In genomic region chr19:9985190-9985899, GRCm38 (mm10) we compare ENCODE assay signal across 15 mouse cellular contexts. TPM values are rescaled to one million over a fixed set of nuclear protein-coding genes. Genes with fewer than 3 reads are reported as not detected.
DNase-seq lines count a peak whose midpoint lies in the region; ATAC-seq and TF ChIP-seq lines count a peak whose summit lies in the region.
"Had no signal": no experiment of that assay in that cellular context is flagged by ENCODE, and none has a peak within 500 bp of the region (broad histone marks: within the 10 kb centered on the region; RNA-seq: fewer than 3 reads in every experiment).

No protein-coding gene starts in this region.

- TF ChIP-seq CTCF in layer of hippocampus, adult 2 months (conservative IDR thresholded peaks at IDR 0.05) = no peak

- H3K27me3 ChIP-seq in intestine, embryonic 16.5 days (replicated peaks; ENCODE audit: control insufficient read depth, insufficient read depth, low read length) = no peaks in the 10 kb centered on the region
- H3K27me3 ChIP-seq: hindbrain, embryonic 15.5 days; kidney, embryonic 15.5 days; limb, embryonic 15.5 days; stomach, embryonic 15.5 days had no signal

- peak overlapping the region; percentile 79; the same call in 1 of the 2 replicates for H3K4me3 ChIP-seq in layer of hippocampus, adult 2 months
- H3K4me3 ChIP-seq in intestine, embryonic 16.5 days (ENCODE audit: low read length) = no peak overlapping the region
- H3K4me3 ChIP-seq: hindbrain, embryonic 15.5 days; kidney, embryonic 15.5 days; limb, embryonic 15.5 days; stomach, embryonic 15.5 days had no signal

- ATAC-seq in CD4-positive, CD25-positive, alpha-beta regulatory T cell, adult 4 months = no peak
- no peak for ATAC-seq in intestine, embryonic 16.5 days
- ATAC-seq: forebrain, postnatal 0 days had no signal

- H3K4me1 ChIP-seq in intestine, embryonic 16.5 days (ENCODE audit: control insufficient read depth, insufficient read depth, low read length) = peaks cover 15% of the 10 kb centered on the region

- no peak overlapping the region; the same call in 1 of the 2 replicates for H3K27ac ChIP-seq in layer of hippocampus, adult 2 months
- no peak overlapping the region for H3K27ac ChIP-seq in intestine, embryonic 16.5 days (ENCODE audit: low read length)
- H3K27ac ChIP-seq: hindbrain, embryonic 15.5 days; kidney, embryonic 15.5 days; limb, embryonic 15.5 days; stomach, embryonic 15.5 days had no signal

- H3K9ac ChIP-seq in intestine, embryonic 16.5 days (ENCODE audit: low read depth, low read length) = no peak overlapping the region
- H3K9ac ChIP-seq: forebrain, postnatal 0 days; hindbrain, embryonic 15.5 days; kidney, embryonic 15.5 days; limb, embryonic 15.5 days; stomach, embryonic 15.5 days had no signal

- H3K36me3 ChIP-seq in intestine, embryonic 16.5 days (ENCODE audit: control insufficient read depth, insufficient read depth, low read length) = peaks cover 12% of the 10 kb centered on the region

- peak; percentile 32 for DNase-seq in CD4-positive, CD25-positive, alpha-beta regulatory T cell, adult 2 months (ENCODE audit: low read depth, low spot score)
- no peak for DNase-seq in layer of hippocampus, adult 2 months (ENCODE audit: low spot score in 2 of 2)
- no peak for DNase-seq in layer of hippocampus, postnatal 14 days (ENCODE audit: low spot score in 2 of 2)
- DNase-seq in induced T-regulatory cell, adult 2 months (ENCODE audit: low read depth) = peak; percentile 20
- DNase-seq in naive thymus-derived CD4-positive, alpha-beta T cell, adult 2 months (ENCODE audit: low read depth) = peak; percentile 32
- no peak for DNase-seq in urinary bladder, postnatal 14 days (ENCODE audit: low spot score)
- DNase-seq: cerebellum, adult 11 months; forebrain, postnatal 0 days; gastrocnemius, postnatal 25 days had no signal

- no peak overlapping the region for H3K4me2 ChIP-seq in intestine, embryonic 16.5 days (ENCODE audit: low read depth, low read length)
- H3K4me2 ChIP-seq: kidney, embryonic 15.5 days; limb, embryonic 15.5 days; stomach, embryonic 15.5 days had no signal

- WGBS in intestine, embryonic 16.5 days = 94% methylated on average over 6 of the region's 6 CpGs

- H3K9me3 ChIP-seq in intestine, embryonic 16.5 days (ENCODE audit: control insufficient read depth, low read length) = no peaks in the 10 kb centered on the region
- H3K9me3 ChIP-seq: hindbrain, embryonic 15.5 days; kidney, embryonic 15.5 days; limb, embryonic 15.5 days; stomach, embryonic 15.5 days had no signal

RNA-seq across cellular contexts. Expression of gene Fth1, which starts 4.9 kb away (rescaled TPM):
- 1,000 to 10,000 TPM; 2,170 to 2,387 TPM for polyA plus RNA-seq in CD4-positive, CD25-positive, alpha-beta regulatory T cell, adult 4 months (2017; shearing (Covaris generic))
- 1,000 to 10,000 TPM; 3,170 to 3,409 TPM for total RNA-seq in layer of hippocampus, adult 2 months (2021)
- total RNA-seq in layer of hippocampus, postnatal 14 days (2021) = 1,000 to 10,000 TPM; 2,325 to 2,371 TPM
- 2,278 and 2,351 TPM in 2 replicates for polyA plus RNA-seq in intestine, embryonic 16.5 days (2015; fragmentation: Nextera tagmentation; extraction: Ambion mirVana)

RNA-seq across cellular contexts. Expression of gene Best1, which starts 16.1 kb away (rescaled TPM):
- under 1 TPM; 0.29 to 0.31 TPM for polyA plus RNA-seq in CD4-positive, CD25-positive, alpha-beta regulatory T cell, adult 4 months (2017; shearing (Covaris generic))
- 1 to 10 TPM; 1.2 to 1.5 TPM for total RNA-seq in layer of hippocampus, adult 2 months (2021)
- 1 to 10 TPM in 1 of 2 experiments, under 1 TPM in 1; 0.97 to 1.1 TPM for total RNA-seq in layer of hippocampus, postnatal 14 days (2021)
- 0.42 and 0.72 TPM in 2 replicates for polyA plus RNA-seq in intestine, embryonic 16.5 days (2015; fragmentation: Nextera tagmentation; extraction: Ambion mirVana)

RNA-seq across cellular contexts. Expression of gene Rab3il1, which starts 16.1 kb away (rescaled TPM):
- polyA plus RNA-seq in CD4-positive, CD25-positive, alpha-beta regulatory T cell, adult 4 months (2017; shearing (Covaris generic)) = not detected
- 10 to 100 TPM in 1 of 2 experiments, 1 to 10 TPM in 1; 9.7 to 10.4 TPM for total RNA-seq in layer of hippocampus, adult 2 months (2021)
- total RNA-seq in layer of hippocampus, postnatal 14 days (2021) = 10 to 100 TPM in 1 of 2 experiments, 1 to 10 TPM in 1; 8.9 to 12.8 TPM
- 45.7 and 48.8 TPM in 2 replicates for polyA plus RNA-seq in intestine, embryonic 16.5 days (2015; fragmentation: Nextera tagmentation; extraction: Ambion mirVana)

RNA-seq across cellular contexts. Expression of gene Fads3, which starts 56.0 kb away (rescaled TPM):
- not detected for polyA plus RNA-seq in CD4-positive, CD25-positive, alpha-beta regulatory T cell, adult 4 months (2017; shearing (Covaris generic))
- 10 to 100 TPM; 25.0 to 25.6 TPM for total RNA-seq in layer of hippocampus, adult 2 months (2021)
- 10 to 100 TPM; 34.3 to 36.8 TPM for total RNA-seq in layer of hippocampus, postnatal 14 days (2021)
- 12.4 and 13.0 TPM in 2 replicates for polyA plus RNA-seq in intestine, embryonic 16.5 days (2015; fragmentation: Nextera tagmentation; extraction: Ambion mirVana)

Comparison
In these comparisons a context has a peak if more than half of its experiments do, and no peak if none do; other contexts are left out.
1. DNase-seq: peak in CD4-positive, CD25-positive, alpha-beta regulatory T cell, adult 2 months (single experiment), induced T-regulatory cell, adult 2 months (single experiment) and naive thymus-derived CD4-positive, alpha-beta T cell, adult 2 months (single experiment); none in layer of hippocampus, adult 2 months (0 of 2), layer of hippocampus, postnatal 14 days (0 of 2) and urinary bladder, postnatal 14 days (single experiment).